Mouse (Mus musculus) olfactory bulb, adult 2 months (tissue): ENCODE measurements around the gene Hs6st1.

Experiments
- CTCF ChIP-seq: fragments of 200-500 bp; IDR thresholded peaks from 2 replicates; pipeline ENCODE4 v1.5.1; 2012; ENCODE audit warnings: low read depth, mild to moderate bottlenecking, low read length, moderate library complexity; ENCODE audit not compliant: insufficient read depth
- POLR2A ChIP-seq: fragments of 200-500 bp; IDR thresholded peaks from 2 replicates; pipeline ENCODE4 v1.6.1; 2012; ENCODE audit warnings: mild to moderate bottlenecking, low read depth, low read length, moderate library complexity; ENCODE audit not compliant: insufficient read depth

DNA sequence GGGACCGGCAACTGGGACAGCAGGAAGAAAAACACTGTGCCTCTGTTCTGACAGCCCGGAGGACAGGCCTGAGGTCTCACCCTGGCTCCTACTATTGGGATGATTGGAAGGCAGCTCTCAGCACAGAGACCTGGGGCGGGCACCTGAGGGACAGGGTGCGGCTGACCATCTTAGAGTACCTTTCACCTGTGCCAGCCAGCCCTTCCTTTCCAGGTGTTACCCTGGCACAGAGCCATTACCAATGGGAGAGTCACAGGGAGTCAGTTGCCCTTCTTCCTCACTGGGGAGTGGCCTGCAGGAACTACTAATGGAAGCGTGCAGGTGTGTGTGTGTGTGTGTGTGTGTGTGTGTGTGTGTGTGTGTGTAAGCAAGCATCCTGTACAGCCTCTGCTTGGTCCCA lies 15.4 kb downstream of the Hs6st1 start:
- no peak for TF ChIP-seq CTCF
- no peak for TF ChIP-seq POLR2A
